Mouse (Mus musculus) ovary, adult 18-20 months (tissue): ENCODE measurements around the gene Man2a1.
"Not testable (repeated sequence)": the region's sequence is repeated elsewhere in the genome, so short reads cannot be mapped to it uniquely, and the experiment has no call there.

ENCODE experiments used
- DNase-seq: peaks from one replicate; pipeline ENCODE4 v3.0.0; 2022; ENCODE audit warnings: low spot score, mixed read lengths

The Man2a1 gene

DNA sequence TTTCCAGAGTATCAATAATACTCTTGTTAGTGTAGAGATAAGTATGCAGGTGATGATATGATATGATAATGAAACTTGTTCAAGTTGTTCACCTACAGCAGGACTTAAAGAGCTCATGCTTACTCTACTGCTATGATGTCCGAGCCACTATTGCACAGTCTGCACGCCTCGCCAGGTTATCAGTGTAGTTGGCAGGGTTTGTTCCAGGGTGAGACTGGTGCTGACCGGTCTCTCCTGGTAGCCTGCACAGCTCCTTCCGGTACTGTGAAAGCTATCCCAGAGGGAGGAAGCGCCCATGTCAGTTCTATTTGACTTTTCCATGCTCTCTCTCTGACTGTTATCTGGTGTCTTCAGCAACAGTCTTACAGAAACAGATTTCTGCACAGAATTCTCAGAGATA is 107.0 kb downstream of the Man2a1 start:
- no peak for DNase-seq

DNA sequence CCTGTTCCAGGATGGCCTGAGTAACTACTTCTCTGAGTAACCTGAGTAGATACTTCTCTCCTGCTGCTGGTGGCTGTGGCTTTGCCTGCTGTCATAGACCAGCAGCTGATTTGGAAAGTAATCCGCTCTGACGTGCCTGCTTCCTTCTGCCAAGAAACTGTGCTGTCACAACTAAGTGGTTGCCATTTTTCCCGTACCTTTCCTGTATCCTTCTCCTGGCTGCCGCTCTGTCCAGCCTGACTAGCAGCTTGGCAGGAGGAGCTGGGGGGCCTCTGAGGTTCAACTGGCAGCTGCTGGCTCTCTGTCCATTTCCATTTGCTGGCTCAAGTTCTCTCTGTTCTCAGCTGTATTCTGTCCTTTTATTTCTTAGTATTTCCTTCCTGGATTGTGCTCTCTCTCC is 115.8 kb downstream of the Man2a1 start:
- peak; percentile 7 for DNase-seq

DNA sequence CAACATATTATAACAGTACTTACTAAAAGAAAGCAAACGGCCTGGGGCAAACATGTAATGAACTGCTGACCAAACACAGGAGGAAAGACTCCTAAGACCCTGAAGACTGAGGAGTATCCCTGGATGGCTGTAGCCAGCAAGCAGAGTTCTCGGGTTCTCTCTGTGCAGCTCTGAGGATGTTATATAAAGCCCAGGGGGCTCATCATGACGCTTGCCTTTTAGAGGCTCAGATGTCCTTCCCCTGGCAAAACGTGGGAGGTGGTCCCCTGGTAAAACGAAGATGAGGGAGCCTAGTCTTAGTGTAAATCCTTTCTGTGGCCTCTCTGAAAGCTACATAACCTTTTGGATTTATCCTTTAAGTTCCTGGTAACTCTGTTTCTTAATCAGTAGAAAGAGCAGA is 119.2 kb downstream of the Man2a1 start:
- DNase-seq: no peak

DNA sequence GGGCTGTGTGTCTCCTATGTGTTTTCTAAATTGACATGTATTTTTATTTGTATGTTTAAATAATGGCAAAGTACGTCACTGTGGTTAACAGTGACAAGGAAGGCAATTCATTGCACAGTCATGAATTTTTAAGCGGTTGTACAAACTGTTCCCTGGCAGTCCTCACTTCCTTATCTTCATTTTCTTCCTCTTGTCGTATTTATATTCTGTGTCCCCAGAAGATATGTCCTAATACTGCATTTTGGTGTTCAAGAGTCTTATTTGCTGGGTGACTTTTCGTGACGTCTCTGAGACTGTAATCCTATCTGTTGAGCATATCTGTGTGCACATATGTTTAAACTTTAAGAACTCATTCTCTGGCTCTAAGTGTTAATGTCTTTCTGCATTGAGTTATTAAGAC is 120.6 kb downstream of the Man2a1 start:
- DNase-seq: no peak

DNA sequence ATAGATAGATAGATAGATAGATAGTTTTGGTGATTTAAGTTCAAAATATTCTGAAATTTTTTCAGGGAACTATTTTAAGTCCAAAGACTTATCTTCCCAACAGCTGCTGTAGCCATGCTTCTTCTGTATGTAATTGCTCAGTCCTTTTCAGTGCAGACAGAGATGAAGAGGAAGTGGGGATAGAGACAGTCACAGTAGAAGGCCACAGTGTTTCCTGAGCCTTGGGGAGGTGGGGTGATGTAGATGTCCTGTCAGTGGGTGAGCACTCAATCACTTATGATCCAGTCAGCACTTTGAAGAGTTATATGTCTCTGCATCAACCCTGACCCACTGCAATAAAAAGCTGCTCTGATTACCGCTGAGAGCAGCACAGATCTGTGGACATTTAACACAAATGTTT is 122.6 kb downstream of the Man2a1 start:
- no peak for DNase-seq

DNA sequence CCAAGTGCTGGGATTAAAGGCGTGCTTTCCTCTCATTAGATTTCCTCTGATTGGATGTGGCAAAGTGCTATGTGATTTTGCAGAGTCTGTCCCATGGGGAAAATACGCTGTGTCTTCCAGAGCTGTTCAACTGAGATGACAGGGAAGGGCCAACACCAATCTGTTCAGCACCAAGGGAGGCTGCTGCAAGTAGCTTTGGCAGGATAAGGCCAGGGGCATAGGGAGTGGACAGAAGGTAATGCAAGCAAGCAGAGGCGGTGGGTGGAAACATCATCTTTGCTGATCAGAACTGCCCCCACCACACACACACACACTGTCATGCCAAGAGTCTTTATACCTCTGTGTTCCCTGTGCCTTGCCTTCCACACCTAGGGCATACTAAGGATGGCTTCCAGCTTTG is 124.7 kb downstream of the Man2a1 start:
- DNase-seq: no peak

DNA sequence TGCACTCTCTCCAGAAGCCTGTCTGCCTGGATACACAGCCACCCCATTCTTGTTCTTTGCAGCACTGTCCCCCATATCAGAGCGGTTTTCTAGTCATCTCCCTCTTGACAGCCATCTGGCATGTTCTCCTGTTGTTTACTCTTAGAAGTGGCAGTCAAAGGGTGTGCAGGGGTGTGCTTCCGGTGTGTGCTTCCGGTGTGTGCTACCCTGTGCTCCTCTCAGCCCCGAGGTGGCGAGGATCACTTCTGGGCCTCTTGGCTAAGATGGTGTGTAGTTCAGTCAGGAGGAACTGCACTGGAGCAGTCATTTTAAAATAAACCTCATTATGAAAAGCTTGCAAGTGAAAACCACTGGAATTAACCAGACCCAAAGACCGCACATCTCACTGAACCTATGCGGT is 125.5 kb downstream of the Man2a1 start:
- DNase-seq: no peak

DNA sequence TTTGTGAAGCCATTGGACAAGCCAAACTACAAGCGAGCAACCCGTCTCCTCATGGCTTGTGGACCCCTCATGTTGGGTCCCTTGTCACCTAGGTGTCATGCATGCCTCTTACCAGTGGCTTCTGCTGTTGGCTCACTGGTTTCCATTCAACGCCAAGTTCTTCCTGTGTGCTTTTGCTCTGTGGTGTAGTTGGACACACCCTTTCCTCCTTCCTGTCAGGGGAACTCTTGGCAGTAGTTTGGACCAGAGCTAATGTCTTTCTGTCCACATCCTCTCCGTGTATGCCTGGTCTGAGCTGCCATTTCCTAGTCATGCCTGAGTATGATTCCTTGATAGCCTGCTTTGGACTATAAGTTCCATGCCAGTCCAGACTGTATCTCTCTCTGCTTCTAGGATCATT is 135.0 kb downstream of the Man2a1 start:
- no peak for DNase-seq

DNA sequence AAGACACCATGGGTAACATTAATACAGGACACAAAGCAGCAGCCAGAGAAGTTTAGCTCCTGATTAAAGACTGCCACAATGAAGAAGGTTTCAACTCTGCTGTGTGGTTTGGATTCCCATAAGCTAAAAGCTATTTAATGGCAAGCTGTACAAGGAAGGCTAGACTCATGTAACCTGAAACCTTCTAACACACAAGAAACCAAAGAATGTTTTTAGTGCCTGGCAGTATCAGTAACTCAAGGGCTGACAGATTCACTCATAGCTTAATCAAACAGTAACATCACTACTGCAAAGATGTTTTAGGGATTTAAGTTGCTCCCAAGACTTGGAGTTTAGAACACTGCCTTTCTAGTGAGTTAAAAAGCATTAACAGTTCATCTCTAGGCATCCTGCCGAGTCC is 137.4 kb downstream of the Man2a1 start:
- no peak for DNase-seq

DNA sequence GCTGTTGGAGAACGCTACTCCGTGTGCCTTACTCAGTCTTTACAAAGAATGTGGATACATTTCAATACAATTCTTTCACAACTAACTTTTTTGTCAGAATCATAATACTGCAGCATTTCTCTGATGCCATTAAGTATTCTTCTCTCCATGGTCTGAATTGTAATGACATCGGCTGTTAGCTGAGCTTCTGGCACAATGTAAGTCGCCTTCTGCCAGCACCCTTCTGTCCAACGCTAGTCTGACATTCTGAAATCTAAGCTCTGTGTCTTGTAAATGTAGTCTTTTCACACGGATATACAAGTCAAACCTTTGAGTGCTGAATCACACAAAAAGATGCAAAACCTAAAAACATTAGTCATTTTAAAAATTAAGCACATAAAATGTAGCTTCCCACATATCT is 138.6 kb downstream of the Man2a1 start:
- no peak for DNase-seq

DNA sequence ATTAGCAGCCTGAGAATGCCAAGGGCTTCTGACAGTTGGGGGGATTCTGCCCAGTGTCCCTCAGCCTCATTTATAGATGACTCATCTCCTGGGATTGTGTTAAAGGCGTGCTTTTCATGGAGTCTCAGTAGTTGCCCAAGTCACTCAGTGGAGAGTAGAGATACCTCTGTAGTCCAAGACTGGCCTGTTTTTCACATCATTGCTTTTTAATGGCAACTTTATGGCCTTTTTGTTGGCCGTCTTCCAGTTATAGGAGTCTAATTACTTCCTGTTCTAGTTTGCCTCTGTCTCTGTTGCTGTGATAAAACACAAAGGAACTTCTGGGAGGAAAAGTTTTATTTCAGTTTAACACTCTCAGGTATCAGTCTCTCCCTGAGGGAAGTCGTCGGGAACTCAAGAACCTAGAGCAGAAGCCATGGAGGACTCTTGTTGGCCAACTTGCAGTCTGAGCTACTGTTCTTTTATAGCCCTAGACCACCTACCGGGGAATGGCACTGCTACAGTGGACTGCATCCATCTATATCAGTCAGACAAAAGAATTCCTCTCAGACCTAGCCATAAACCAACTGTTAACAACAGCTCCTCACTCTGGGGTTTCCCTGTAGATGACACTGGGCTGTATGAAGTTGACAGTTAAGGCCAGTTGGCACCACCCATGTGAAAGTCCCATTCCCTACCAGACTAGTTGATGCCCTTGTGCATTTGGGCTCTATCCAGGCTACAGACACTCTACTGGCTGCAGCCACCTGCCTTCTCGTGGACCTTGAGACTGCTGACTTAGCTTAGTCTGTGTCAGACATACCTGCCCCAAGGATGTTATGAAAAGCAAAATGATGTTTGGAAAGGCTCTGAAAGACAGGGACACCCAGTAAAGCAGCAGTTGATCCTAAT is 142.4 kb downstream of the Man2a1 start:
- DNase-seq: no peak

DNA sequence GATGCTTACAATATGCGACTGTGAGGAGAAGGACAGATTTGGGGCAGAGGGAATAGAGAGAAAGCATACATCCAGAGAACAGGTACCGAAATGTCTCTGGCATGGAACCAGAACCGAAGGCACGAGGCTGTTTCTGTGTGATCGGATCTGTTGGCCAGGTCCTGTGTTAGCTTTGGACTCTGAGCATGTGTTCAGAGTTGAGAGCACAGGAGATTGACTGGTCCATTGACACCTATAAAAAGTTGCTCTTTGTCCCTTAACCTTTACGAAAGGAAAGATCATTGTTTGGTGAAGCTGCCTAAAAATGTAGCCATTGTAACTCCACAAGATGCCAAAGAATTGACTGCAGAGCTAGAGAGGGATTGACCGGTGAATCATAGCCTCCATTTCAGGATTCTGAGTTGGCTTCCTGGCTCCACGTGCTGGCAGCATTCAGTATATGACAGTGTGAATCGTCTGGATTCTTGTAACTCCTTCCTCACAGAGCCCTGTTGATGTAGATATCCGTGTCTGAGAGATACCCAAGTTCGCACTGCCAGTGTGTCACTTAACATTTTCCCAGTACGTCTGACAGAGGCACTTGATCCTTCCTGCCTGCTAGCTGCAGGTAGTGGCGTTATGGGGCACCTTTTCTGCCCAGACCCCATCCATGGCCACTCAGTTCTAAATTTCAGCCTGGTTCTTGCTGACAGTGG is 143.2 kb downstream of the Man2a1 start:
- DNase-seq: no peak

DNA sequence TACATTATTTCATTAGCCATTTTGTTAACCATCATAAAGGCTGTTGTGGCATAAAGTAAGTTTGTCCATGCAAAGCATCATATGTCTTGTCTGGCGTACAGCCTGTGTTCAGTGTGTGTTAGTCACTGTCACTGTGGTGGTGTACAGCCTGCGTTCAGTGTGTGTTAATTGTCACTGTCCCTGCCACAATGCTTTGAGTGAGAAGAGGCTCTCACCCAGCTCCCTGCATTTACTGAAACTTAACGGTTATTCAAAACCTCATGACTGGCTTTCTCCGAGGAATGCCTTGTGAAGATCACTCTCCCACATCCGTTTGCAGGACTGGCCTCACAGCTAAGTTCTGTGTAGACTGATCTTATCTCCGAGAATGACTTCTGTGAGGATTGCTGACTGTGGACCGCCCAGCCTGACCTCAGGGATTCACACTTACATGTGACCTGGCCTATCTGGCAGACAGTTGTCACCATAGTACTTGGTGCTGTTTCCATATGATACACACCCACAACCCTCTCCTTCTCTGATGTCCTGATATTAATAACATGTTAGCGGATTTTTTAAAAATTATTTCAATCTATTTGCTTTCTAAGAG is 146.2 kb downstream of the Man2a1 start:
- DNase-seq: no peak

DNA sequence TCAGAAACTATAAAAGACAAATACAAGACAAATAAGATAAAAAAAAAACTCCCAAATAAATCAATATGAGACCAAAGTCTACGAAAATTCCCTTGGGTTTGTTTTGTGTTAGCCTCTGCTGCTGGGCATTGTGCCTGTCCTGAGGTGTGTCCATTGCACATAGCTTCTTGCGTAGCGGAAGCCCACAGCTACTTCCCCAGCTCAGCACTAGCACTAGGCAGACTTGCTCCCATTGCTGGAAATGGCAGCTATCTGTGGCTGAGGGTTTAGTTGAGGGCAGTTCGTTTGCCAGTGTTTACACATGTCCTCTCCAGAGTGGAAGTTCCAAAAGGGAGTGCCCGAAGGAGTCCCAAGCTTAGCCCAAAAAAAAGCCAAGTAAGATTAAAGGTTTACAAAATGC is 146.9 kb downstream of the Man2a1 start:
- DNase-seq: no peak

DNA sequence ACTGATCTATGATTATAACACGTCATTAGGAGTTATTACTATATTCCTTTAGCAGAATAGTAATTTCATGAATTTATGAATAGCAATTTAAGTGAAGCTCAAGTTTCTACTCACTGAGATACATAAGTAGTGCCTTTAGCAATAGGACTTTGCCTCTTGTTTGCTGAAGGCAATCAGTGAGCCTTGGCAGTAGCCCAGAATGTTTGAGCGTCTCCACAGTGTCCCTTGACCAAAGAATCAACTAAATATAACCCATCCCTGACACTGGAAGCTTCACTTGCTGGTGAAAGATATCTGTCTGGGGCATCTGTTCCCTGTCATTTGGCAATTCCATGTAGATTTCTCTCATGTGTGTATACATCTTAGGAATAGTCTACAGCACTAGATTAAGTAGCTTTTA is 147.6 kb downstream of the Man2a1 start:
- no peak for DNase-seq

DNA sequence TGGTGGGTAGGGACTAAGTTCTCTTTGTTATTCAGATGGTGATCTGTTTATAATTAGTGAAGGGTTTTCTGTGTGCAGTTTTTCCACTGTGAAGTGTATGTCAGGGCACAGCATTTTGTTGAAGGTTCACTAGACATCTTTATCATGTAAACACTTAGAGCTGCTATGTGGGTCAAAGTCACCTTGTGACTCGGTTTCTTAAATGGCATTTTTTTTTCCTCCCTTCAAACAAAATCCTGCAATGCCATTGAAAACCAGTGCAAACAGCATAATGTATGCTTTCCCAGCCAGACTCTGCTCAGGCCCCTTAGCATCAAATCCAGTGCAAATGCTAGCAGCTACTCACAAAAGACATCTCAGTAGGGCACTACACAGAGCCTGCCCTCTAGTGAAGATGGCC is 148.6 kb downstream of the Man2a1 start:
- no peak for DNase-seq

DNA sequence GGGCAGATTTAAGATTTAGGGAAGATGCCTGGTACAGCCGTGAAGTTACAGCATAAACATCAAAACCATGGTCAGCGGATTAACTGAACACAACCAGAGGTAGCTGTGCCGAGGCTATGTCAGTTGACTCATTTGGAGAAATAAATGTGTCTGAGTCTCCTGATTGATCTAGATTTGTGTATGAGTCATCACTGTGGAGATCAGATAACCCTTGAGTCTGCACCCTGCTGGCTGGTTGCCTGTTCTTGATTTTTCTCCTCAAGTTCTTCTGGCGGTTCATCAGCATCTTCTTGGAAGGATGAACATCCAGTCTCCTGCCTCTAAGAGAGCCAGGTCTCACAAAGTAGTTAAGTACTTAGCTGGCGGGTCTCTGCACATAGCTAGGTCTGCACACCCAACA is 150.7 kb downstream of the Man2a1 start:
- DNase-seq: no peak

DNA sequence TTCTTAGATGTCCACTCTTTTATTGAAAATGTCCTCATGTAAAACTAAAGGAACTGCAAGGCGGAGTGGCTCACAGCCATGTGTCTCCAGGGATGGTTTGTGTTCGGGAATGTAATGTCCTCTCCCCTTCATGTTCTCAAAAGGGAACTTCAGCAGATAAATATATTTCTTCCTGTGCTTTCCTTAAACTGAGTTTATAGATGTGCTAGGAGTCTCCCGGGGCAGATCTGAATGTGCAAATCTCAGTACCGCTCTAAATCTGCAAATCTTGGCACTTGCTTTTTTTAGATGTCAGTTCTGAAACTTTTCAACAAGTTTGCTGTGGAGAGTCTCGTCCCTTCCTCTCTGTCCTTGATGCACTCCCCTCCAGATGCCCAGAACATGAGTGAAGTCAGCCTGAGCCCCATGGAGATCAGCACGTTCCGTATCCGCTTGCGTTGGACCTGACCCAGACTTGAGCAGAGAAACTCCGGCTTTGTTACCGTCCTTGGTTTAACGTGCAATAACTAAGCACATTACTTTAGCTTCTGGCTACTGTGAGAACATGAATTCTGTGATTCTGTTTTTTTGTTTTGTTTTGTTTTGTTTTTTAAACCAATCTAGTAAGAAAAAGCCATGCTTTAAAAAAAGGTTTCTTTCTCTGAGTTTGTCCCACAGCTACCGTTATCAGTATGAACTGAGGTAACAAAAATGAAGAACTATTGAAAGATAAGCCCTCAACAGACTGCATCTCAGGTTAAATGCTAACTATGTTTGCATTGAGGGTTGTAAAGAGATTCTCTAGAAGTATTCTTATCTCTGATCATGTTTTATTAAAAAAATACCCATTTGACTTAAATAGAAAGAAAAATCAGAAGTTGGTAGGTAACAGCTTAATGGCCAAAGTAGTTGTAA is 151.8 kb downstream of the Man2a1 start:
- no peak for DNase-seq

DNA sequence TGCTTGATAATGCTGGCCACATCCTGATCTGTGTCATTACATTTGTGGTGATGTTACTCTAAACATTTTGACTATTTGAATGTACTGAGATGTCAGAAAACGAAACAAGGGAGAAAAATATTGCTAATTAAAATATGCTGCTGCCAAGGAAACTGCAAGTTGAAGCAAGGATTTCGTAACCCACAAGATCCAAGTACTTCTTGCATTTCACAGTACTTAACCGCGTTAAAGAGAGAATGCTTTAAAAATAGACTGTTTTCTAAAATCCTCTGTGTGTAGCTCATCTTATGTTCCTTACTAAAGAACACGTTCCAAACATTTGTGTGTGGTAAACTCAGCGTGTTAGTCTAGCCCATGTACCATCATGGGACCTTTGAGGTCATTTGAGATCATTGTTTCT is 153.0 kb downstream of the Man2a1 start:
- no peak for DNase-seq

DNA sequence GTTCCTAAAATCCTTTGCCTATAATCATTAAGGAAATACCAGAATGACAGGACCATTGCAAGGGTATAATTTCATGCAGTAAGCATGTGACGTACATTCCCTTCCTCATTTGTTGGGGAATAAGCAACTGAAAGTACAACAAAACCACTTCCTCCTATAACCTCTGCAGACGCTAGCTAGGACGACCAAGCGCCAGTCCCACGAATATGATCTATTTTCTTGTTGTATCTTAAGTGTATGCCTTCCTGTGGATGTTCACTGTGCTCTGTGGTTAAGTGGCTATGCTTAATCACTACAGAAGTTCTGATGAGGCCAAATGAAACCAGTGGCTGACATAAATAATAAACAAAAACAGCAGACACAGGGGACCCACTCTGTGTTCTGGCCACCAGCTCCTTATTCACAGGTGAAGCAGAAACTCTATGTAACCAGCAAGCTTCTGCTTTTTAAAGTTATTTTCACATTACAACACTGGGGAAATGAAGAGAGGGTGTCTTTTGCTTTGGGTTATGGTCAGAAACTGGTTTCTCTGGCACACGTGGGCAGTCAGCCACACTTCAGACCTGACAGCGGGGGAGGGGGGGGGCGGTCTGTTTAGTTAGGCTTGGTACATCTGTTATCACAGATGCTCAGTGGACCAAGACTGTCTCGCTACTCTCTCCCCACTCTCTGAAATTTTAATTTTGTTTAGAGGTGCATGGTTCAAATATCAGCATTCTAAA is 153.8 kb downstream of the Man2a1 start:
- no peak for DNase-seq

DNA sequence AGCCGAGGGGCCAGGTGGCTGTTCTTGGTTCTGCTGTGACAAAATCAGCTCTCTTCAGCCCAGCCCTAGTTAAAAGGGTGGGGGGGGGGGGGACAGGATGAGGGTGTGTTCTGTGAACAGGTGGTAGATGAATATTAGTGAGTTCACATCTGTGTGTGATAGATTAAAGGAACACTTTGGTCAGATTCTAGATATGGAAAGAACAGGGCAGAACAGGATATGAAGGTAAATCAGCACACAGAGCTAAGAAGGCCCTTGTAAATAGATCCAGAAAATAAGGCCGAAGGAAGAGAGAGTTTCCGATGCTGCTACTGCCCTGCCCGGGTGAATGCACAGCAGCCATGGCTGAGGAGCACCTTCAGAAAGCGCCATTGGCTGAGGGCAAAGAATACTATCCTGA is 154.7 kb downstream of the Man2a1 start:
- DNase-seq: no peak

DNA sequence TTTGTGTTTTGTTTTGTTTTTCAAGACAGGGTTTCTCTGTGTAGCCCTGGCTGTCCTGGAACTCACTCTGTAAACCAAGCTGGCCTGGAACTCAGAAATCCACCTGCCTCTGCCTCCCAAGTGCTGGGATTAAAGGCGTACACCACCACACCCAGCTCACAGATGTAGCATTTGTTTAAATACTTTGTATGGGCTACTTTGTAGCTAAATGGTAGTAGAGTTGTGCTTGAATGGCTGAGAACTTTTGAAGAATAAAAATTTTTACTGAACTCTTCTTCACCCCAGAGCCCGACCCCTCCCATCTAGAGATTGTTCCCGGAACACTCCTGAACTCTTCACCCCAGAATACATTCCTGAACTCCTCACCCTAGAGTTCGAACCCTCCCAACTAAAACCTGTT is 162.1 kb downstream of the Man2a1 start:
- DNase-seq: not testable (repeated sequence)
